Mouse (Mus musculus) neural tube, embryonic 11.5 days (tissue): ENCODE results near the gene Nckap1l. TPM values are rescaled to one million over a fixed set of nuclear protein-coding genes. Genes with fewer than 3 reads are reported as not detected.

Experiments used
- ATAC-seq: fragments of 200-750 bp; cut with Nextera tagmentation; 2 replicates; pipeline ENCODE4 v1.8.0; 2017; ENCODE audit warnings: moderate number of reproducible peaks, mild to moderate bottlenecking, moderate TSS enrichment, moderate library complexity; ENCODE audit not compliant: insufficient read depth, low FRiP score, low TSS enrichment
- DNase-seq: peaks from one replicate; pipeline ENCODE4 v3.0.0-alpha.2; 2015; ENCODE audit warnings: low spot score
- H3K27ac ChIP-seq: fragments of 300-500 bp; sonication (generic); 2 replicates; pipeline ENCODE4 v1.5.1; 2014; ENCODE audit warnings: low read depth, mild to moderate bottlenecking, low read length
- H3K27me3 ChIP-seq: fragments of 300-500 bp; sonication (generic); 2 replicates; pipeline ENCODE4 v1.6.1; 2014; ENCODE audit warnings: mild to moderate bottlenecking, low read length, mixed read lengths; ENCODE audit not compliant: control insufficient read depth, insufficient read depth
- H3K36me3 ChIP-seq: fragments of 300-500 bp; sonication (generic); 2 replicates; pipeline ENCODE4 v1.6.1; 2014; ENCODE audit warnings: mild to moderate bottlenecking, low read length, moderate library complexity, mixed read lengths; ENCODE audit not compliant: control insufficient read depth, insufficient read depth
- H3K4me1 ChIP-seq: fragments of 300-500 bp; sonication (generic); 2 replicates; pipeline ENCODE4 v1.6.1; 2014; ENCODE audit warnings: low read length, mixed read lengths; ENCODE audit not compliant: control insufficient read depth, insufficient read depth
- H3K4me2 ChIP-seq: fragments of 300-500 bp; sonication (generic); 2 replicates; pipeline ENCODE4 v1.6.1; 2014; ENCODE audit warnings: low read depth, mild to moderate bottlenecking, moderate library complexity
- H3K4me3 ChIP-seq: fragments of 300-500 bp; sonication (generic); 2 replicates; pipeline ENCODE4 v1.5.1; 2014; ENCODE audit warnings: low read depth, low read length
- H3K9ac ChIP-seq: fragments of 300-500 bp; sonication (generic); 2 replicates; pipeline ENCODE4 v1.6.1; 2014; ENCODE audit warnings: mild to moderate bottlenecking, low read length
- H3K9me3 ChIP-seq: fragments of 300-500 bp; sonication (generic); 2 replicates; pipeline ENCODE4 v1.6.1; 2016; ENCODE audit warnings: low read length; ENCODE audit not compliant: control insufficient read depth
- WGBS: fragments of 180-500 bp; shearing (Covaris S2); extraction: QIAGEN DNeasy Blood & Tissue Kit; methylation state at CpG from one replicate; pipeline ENCODE4 v1.1.7; 2014; 5-methylcytosine and 5-hydroxymethylcytosine counted together
- polyA plus RNA-seq: library from polyadenylated mRNA; unstranded; fragments of >200 nt; fragmentation: Nextera tagmentation; extraction: Ambion mirVana; gene quantifications from 2 replicates; pipeline ENCODE4 v1.2.1, GENCODE M21; 2014

Nckap1l gene
- polyA plus RNA-seq, 1 experiment from 2014 or later = 2.0 TPM

DNA sequence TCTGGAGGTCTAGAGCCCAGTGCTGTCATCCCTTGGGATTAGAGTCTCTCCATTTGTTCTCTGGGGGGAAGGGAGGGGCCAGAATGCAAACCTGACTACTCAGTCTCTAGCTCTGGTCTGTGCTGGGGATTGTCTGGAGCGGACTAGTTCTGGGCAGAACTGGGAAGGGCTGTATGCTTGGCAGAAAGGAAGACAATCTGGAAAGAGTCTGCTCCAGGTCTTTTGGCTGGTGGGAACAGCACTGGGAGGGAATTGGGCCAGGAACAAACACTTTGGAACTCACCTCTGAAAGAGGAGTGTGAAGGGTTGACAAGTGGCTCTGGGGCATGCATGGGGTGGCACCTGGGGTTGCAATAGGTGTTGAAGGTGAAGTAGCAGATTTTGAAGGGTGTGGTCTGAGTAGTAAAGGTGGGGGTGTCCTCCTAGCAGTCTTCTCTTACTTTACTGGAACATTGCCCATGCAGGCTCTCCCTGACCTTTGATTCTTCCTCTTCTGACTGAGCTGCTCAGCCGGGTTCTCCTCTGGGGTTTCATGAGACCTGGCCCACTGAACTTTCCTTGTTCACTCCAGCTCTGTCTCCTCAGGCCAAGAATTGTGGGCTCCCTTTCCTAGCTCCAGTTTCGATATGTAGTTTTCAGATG lies 69.0 kb downstream of the Nckap1l start:
- ATAC-seq (no peak), DNase-seq (no peak)
- H3K27me3 ChIP-seq = no peaks in the 10 kb centered on the region
- H3K9ac ChIP-seq = no peak overlapping the region
- 68% methylated on average over 3 of the region's 3 CpGs for WGBS
- H3K4me3 ChIP-seq = no peak overlapping the region
- no peak overlapping the region for H3K27ac ChIP-seq
- H3K9me3 ChIP-seq = no peaks in the 10 kb centered on the region
- peaks cover 12% of the 10 kb centered on the region for H3K4me1 ChIP-seq
- no peaks in the 10 kb centered on the region for H3K36me3 ChIP-seq
- no peak overlapping the region for H3K4me2 ChIP-seq

DNA sequence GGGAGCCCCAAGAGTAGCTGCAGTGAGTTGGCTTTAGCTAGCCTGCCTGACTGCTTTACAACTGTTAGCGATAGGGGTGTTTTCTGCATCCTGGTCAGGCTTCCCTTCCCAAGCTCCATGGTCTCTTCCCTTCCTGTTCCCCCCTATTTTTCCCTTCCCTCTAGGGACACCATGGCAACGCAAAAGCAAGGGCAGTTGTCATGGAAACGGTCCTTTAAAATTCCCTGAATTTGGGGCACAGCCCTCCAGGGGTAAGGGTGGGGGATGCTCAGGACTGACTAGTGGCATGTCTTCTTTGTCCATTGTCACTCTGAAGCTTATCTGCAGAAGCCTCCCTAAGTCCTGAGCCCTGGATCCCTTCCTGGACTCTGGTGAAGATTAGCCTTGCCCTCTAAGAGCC lies 69.6 kb downstream of the Nckap1l start:
- Histone ChIP-seq H3K36me3 (no peaks in the 10 kb centered on the region), H3K27me3 (no peaks in the 10 kb centered on the region), H3K9ac (no peak overlapping the region), H3K4me2 (no peak overlapping the region), H3K4me1 (peaks cover 12% of the 10 kb centered on the region), H3K27ac (0 out of 2 replicates have a peak overlapping the region, but pooled peaks have one; percentile 17), H3K9me3 (no peaks in the 10 kb centered on the region), H3K4me3 (no peak overlapping the region)
- no peak for ATAC-seq
- 48% methylated on average over 3 of the region's 3 CpGs for WGBS
- no peak for DNase-seq

DNA sequence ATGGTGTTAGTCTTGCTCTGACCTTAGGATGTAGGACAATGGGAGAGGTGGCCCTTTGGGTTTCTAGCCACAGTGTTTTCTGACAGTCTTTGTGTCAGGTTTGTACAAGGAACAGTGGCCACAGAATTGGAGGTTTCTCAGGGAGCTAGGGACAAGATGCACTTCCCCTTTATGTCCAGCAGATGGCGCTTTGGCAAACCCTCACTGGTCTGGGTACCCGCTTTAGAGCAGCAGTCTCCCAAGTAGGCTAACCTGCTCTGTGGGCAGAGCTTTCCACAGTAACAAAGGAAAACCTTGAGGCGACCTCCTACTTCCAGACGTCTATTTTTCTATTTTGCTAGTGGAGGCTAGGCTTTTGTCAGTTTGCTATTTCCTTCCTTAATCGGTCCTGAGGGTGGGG lies 76.8 kb downstream of the Nckap1l start:
- Histone ChIP-seq H3K4me2 (no peak overlapping the region), H3K9me3 (no peaks in the 10 kb centered on the region), H3K27ac (no peak overlapping the region), H3K9ac (no peak overlapping the region), H3K4me3 (no peak overlapping the region), H3K4me1 (no peaks in the 10 kb centered on the region), H3K27me3 (no peaks in the 10 kb centered on the region), H3K36me3 (no peaks in the 10 kb centered on the region)
- ATAC-seq = peak; percentile 78
- WGBS = 12% methylated on average over 5 of the region's 5 CpGs
- peak; percentile 69 for DNase-seq

DNA sequence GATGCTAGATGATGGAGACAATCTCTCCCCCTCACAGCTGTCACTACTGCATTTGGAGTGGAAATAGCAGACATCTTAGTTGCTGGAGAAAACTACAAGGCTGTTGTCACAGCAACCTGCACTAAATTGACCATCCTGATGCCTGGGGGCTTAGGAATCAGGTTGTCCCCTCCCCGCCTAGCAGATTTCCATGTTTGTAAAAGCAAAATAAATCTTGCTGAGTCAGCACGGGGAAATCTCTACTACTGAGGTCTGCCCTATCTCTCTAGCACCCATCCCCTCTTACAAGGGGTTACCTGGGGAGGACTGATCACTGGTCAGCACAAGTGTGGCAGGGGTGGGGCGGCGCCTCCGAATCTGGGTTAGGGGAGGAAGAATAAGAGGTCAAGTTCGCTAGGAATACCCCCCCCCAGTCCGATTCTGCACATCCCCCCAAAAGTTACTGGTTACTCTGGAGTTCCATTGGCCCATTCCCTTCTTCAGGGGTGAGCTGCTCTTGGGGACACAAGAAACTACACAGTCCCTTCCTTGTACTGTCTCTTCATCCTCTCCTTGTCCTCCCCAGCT lies 80.5 kb downstream of the Nckap1l start:
- Histone ChIP-seq H3K9me3 (no peaks in the 10 kb centered on the region), H3K27ac (no peak overlapping the region), H3K36me3 (no peaks in the 10 kb centered on the region), H3K4me2 (no peak overlapping the region), H3K27me3 (0 out of 2 replicates have a peak, but pooled peaks cover 4% of the 10 kb centered on the region), H3K4me3 (no peak overlapping the region), H3K9ac (no peak overlapping the region), H3K4me1 (peaks cover 5% of the 10 kb centered on the region; the same call in 1 of the 2 replicates)
- ATAC-seq = no peak
- 89% methylated on average over 7 of the region's 7 CpGs for WGBS
- DNase-seq = no peak

DNA sequence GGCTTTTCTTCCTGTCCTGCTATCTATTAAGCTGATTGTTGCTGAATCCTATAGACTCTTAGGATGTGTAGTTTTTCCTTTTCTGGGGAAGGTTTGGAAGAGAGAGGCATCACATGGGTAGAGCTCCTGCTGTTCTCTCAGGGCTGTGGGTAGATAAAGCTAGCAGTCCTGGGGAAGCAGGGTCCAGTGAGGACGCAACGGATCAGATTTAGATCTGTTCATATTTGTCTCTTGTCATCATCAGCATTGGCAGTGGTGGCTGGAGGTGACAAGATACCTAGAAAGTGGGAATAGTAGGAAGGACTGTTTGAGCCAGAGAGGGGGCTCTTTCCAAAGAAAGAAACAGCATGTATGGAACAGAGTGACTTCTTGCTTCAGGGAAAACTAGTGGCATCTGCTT lies 81.4 kb downstream of the Nckap1l start:
- Histone ChIP-seq H3K9me3 (no peaks in the 10 kb centered on the region), H3K4me3 (no peak overlapping the region), H3K27me3 (0 out of 2 replicates have a peak, but pooled peaks cover 4% of the 10 kb centered on the region), H3K4me1 (peaks cover 5% of the 10 kb centered on the region; the same call in 1 of the 2 replicates), H3K9ac (no peak overlapping the region), H3K27ac (no peak overlapping the region), H3K36me3 (no peaks in the 10 kb centered on the region), H3K4me2 (no peak overlapping the region)
- DNase-seq (no peak), ATAC-seq (no peak)
- 73% methylated on average over 2 of the region's 2 CpGs for WGBS

DNA sequence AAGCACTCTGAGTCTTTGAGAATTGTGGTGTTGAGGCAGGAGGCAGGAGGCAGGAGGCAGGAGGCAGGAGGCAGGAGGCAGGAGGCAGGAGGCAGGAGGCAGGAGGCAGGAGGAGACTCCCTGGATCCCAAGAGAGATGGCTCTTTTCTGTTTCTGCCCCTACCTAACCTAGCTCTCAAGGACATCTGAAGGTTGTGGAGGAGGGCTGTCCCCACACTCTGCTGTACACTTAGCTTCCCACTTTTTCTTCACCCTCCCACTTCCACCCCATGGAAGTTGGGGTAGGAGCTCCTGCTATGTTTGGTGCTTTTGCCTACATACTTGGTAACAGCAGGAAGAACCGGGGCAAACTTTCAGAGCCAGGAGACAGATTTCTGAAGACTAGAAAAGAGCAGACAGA lies 82.2 kb downstream of the Nckap1l start:
- Histone ChIP-seq H3K9me3 (no peaks in the 10 kb centered on the region), H3K4me3 (no peak overlapping the region), H3K27me3 (0 out of 2 replicates have a peak, but pooled peaks cover 4% of the 10 kb centered on the region), H3K36me3 (no peaks in the 10 kb centered on the region), H3K4me1 (peaks cover 5% of the 10 kb centered on the region; the same call in 1 of the 2 replicates), H3K27ac (no peak overlapping the region), H3K9ac (no peak overlapping the region), H3K4me2 (no peak overlapping the region)
- no peak for ATAC-seq
- WGBS = 78% methylated on average over 1 of the region's 1 CpGs
- no peak for DNase-seq

DNA sequence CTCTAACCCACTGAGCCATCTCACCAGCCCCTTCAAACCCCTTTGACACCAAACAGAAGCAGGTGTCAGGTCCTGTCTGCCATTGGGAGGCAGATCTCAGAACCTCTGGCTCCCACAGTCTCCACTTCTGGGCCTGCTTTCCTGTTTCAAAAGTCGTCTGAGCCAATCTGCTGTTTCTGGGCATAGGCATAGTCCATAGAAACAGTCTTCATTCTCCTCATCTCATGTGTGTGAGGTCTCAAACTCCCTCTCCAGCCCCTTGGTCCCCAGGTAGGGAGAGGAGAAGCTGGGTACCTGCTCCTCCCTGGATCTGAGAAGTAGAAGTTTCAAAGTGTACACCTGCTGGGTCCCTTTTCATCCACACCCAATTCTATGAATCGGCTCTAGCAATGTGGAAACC lies 82.9 kb downstream of the Nckap1l start:
- H3K4me2 ChIP-seq = peak overlapping the region; percentile 97
- H3K36me3 ChIP-seq = no peaks in the 10 kb centered on the region
- H3K27ac ChIP-seq = no peak overlapping the region
- WGBS = 57% methylated on average over 2 of the region's 2 CpGs
- DNase-seq (no peak), ATAC-seq (no peak)
- 0 out of 2 replicates have a peak, but pooled peaks cover 4% of the 10 kb centered on the region for H3K27me3 ChIP-seq
- H3K9me3 ChIP-seq = no peaks in the 10 kb centered on the region
- no peak overlapping the region; the same call in 1 of the 2 replicates for H3K4me3 ChIP-seq
- peaks cover 5% of the 10 kb centered on the region; the same call in 1 of the 2 replicates for H3K4me1 ChIP-seq
- peak overlapping the region; percentile 72; the same call in 1 of the 2 replicates for H3K9ac ChIP-seq

DNA sequence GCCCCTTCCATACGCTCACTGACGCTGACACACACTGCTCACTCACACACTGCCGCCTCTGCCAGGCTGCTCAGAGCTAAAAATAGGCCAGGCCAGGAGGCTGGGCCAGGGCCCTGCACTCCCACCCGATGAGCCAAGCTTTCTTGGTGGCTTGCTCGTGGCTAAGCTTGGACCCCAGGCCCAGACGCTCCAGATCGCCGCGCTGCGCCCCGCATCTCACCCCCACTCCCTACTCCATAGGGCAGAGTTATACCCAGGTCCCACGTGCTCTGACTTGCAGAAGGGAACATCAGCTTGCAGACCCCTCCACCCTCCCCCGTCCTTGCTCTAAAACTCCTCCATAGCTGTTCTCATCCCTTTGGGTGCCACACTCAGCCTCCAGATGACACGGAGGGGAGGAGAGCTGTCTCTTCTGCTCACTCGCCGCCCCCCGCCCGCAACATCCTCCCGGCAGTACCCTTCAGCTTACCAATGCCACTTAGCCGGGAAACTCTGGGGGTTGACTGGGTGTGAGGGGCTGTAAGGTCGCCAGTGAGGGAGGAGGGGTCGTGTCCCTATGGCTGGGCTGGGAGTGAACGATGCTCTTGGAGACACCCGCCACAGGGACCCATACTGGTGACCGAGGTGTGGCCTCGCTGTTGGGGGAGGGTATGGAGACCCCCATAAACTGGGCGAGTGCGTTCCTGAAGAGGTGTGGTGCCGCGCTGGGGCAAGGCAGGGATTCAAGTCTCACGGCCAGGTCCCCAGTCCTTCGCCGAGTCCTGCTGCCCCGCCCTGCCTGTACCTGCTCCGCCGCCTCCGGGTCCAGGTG lies 83.6 kb downstream of the Nckap1l start:
- H3K36me3 ChIP-seq = no peaks in the 10 kb centered on the region
- peak; percentile 35 for DNase-seq
- peaks cover 5% of the 10 kb centered on the region; the same call in 1 of the 2 replicates for H3K4me1 ChIP-seq
- H3K4me3 ChIP-seq = peak overlapping the region; percentile 59
- H3K9ac ChIP-seq = peak overlapping the region; percentile 72
- H3K27me3 ChIP-seq = 0 out of 2 replicates have a peak, but pooled peaks cover 4% of the 10 kb centered on the region
- peak; percentile 75 for ATAC-seq
- no peak overlapping the region for H3K27ac ChIP-seq
- H3K9me3 ChIP-seq = no peaks in the 10 kb centered on the region
- WGBS = under 1% methylated on average over 35 of the region's 37 CpGs
- H3K4me2 ChIP-seq = peak overlapping the region; percentile 97
